Mouse (Mus musculus): ENCODE measurements at regions not wholly inside any gene's neighbourhood (a gene's known extent, or its start where the extent isn't known, plus 50 kb on each side); places are given as distances from the start of the nearest gene placed in this dataset.
"Not testable (repeated sequence)": the region's sequence is repeated elsewhere in the genome, so short reads cannot be mapped to it uniquely, and the experiment has no call there.

GRCm38 (mm10) chr19:27028834-27029233 is 143.2 kb downstream of the Gm815 start:
- peak; percentile 9 for DNase-seq

GRCm38 (mm10) chr19:27031030-27031700 is 145.5 kb downstream of the Gm815 start:
- no peak for DNase-seq

GRCm38 (mm10) chr19:27032621-27033020 is 146.9 kb downstream of the Gm815 start:
- DNase-seq: peak; percentile 7

GRCm38 (mm10) chr19:27038298-27038697 is 152.6 kb downstream of the Gm815 start:
- no peak for DNase-seq

GRCm38 (mm10) chr19:27040321-27041025 is 154.8 kb downstream of the Gm815 start:
- no peak for DNase-seq

- peak; percentile 37 for DNase-seq
Measured at GRCm38 (mm10) chr19:27066449-27067181, 149.7 kb upstream of the Vldlr start.

GRCm38 (mm10) chr19:27073281-27073680 is 143.0 kb upstream of the Vldlr start:
- DNase-seq: no peak

GRCm38 (mm10) chr19:27075019-27075418 is 141.3 kb upstream of the Vldlr start:
- no peak for DNase-seq

GRCm38 (mm10) chr19:27076920-27077512 is 139.3 kb upstream of the Vldlr start:
- DNase-seq: no peak

- no peak for DNase-seq
Measured at GRCm38 (mm10) chr19:27087344-27087743, 128.9 kb upstream of the Vldlr start.

- DNase-seq: no peak
Measured at GRCm38 (mm10) chr19:27087833-27088232, 128.5 kb upstream of the Vldlr start.

GRCm38 (mm10) chr19:27089099-27089498 is 127.2 kb upstream of the Vldlr start:
- DNase-seq: no peak

GRCm38 (mm10) chr19:27091603-27092002 is 124.7 kb upstream of the Vldlr start:
- DNase-seq: no peak

GRCm38 (mm10) chr19:27094777-27095478 is 121.4 kb upstream of the Vldlr start:
- DNase-seq: no peak

- no peak for DNase-seq
Measured at GRCm38 (mm10) chr19:27099921-27100320, 116.4 kb upstream of the Vldlr start.

- DNase-seq: no peak
Measured at GRCm38 (mm10) chr19:27110437-27110836, 105.8 kb upstream of the Vldlr start.

GRCm38 (mm10) chr19:27120876-27121275 is 95.4 kb upstream of the Vldlr start:
- no peak for DNase-seq

- no peak for DNase-seq
Measured at GRCm38 (mm10) chr19:27122348-27122747, 93.9 kb upstream of the Vldlr start.

GRCm38 (mm10) chr19:27123334-27123733 is 93.0 kb upstream of the Vldlr start:
- DNase-seq: peak; percentile 17

GRCm38 (mm10) chr19:27123806-27124469 is 92.3 kb upstream of the Vldlr start:
- DNase-seq: peak; percentile 64

- DNase-seq: not testable (repeated sequence)
Measured at GRCm38 (mm10) chr19:27128501-27128900, 87.8 kb upstream of the Vldlr start.

- no peak for DNase-seq
Measured at GRCm38 (mm10) chr19:27134360-27134759, 81.9 kb upstream of the Vldlr start.
